Mouse (Mus musculus) spleen, adult 18-20 months (tissue): ENCODE results near the gene Hirip3.
"Not testable (repeated sequence)": the region's sequence is repeated elsewhere in the genome, so short reads cannot be mapped to it uniquely, and the experiment has no call there.

Source experiments
- DNase-seq, 2 experiments: peaks; one replicate each; pipeline ENCODE4 v3.0.0; 2022; ENCODE audit warnings: mixed read lengths in 2 of 2

The Hirip3 gene

GRCm38 (mm10) chr7:126856741-126857420 is 4.9 kb upstream of the Hirip3 start:
- DNase-seq = no peak

DNA sequence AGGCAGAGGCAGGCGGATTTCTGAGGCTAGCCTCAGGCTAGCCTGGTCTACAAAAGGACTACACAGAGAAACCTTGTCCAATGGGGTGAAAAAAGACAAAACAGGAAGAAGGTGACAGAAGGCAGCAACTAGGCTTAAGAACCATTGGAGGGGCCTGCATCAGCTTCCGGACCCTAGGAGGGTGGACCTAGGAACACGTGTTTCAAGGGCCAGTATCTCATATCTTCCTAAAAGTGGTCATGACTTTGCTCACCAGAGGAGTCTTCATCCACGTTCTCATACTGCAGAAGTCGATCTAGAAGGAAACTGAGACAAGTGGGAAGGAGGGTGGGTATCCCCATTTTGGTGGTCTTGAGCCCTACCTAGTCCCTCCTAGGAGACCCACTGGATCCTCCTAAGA is 785 bp upstream of the Hirip3 start:
- DNase-seq = no peak

- peak; percentile 81 to 90 for DNase-seq
Measured at GRCm38 (mm10) chr7:126862147-126862784, 494 bp downstream of the Hirip3 start, which contains the start of gene Ino80e. Gene Ino80e (minus strand): TSS chr7:126862377.

GRCm38 (mm10) chr7:126863791-126864190 is 2.0 kb downstream of the Hirip3 start:
- DNase-seq = no peak

- DNase-seq = no peak
Measured at GRCm38 (mm10) chr7:126867534-126867933, 5.8 kb downstream of the Hirip3 start.

GRCm38 (mm10) chr7:126868003-126868402 is 6.2 kb downstream of the Hirip3 start:
- DNase-seq = no peak

DNA sequence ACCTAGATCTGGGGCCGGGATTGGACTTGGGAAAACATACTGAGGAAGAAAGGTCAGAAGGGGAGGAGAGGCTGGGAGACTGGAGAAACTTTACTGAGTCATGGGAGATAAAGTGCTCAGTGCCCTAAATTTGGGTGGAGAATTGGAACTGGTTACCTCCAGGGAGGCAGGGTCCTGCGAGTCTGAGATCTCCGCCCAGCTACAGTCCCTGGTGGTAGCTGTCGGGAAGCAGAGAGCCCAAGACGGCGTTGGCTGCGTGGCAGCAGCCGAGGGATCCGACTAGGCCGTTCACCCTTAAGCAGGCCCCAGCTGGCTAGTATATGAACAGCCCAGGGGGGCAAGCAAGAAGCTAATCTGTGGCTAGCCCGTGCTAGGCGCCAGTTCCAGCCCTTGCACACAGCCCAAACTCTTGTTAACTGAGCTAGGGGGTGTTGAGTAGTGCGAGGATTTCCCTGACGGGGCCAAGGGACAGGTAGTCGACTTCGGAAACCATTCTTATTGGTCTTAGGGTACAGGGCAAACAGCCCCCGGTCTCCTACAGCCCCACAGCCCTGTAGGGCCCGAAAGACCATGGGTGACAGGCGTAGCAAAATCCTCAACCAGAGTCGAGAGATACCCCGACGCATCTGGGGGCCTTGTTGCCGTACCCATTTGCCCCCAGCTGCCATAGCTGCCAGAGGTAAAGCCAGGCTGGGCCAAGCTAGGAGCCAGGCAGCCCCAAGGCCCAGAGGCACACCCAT is 8.2 kb downstream of the Hirip3 start:
- no peak for DNase-seq

- no peak for DNase-seq
Measured at GRCm38 (mm10) chr7:126870520-126870891, 8.7 kb downstream of the Hirip3 start.

- no peak for DNase-seq
Measured at GRCm38 (mm10) chr7:126877239-126877638, 15.5 kb downstream of the Hirip3 start.

- no peak for DNase-seq
Measured at GRCm38 (mm10) chr7:126881040-126881439, 19.3 kb downstream of the Hirip3 start.

- DNase-seq = no peak
Measured at GRCm38 (mm10) chr7:126883731-126884181, 22.0 kb downstream of the Hirip3 start.

DNA sequence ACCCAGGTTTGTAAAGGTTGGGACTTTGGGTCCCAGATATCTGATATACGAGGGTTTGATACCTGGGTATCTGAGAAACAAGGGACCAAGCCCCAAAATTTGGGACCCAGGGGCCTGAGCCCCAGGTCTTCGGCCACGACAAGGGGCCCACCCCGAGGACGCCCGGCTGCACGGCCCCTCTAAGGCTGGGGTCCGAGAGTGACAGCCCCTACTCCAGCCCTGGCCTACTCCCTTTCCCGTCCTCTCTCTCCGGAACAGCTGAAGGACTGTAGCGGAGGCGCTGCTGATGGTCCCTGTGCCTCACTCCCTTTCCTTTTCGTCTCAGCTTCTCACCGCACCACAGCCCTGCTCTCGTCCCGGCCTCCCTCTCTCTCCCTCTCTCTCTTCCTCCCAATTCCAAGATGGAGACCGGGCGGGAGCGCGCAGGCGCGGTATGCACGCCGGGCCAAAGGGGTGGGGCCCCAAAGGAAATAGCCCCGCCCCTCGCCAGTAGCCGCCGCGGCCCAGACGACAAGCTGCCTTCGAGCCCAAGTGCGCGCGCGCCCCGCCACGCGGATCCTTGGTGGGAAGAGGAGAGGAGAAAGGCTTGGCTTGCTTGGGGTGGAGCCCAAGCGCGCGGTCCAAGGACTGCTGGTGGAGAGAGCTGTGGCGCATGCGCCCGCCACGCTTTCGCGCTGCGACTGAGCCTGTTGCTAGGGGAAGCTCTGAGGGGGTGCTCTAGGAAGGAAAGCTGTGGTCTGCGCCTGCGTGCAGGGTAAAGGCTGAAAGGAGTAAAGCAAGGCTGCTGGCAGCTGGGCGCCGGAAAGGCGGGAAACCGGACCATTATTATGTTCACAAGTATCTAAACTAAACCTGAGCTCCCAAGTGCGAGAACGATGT is 22.8 kb downstream of the Hirip3 start, which contains the start of gene Taok2:
Taok2 (minus strand) TSS at position 418 of the 879 bp plus-strand sequence.
- DNase-seq = peak; percentile 87 to 93

GRCm38 (mm10) chr7:126887281-126887680 is 25.5 kb downstream of the Hirip3 start:
- no peak for DNase-seq

- DNase-seq = no peak
Measured at GRCm38 (mm10) chr7:126888852-126889251, 27.1 kb downstream of the Hirip3 start.

GRCm38 (mm10) chr7:126896912-126897311 is 35.1 kb downstream of the Hirip3 start:
- no peak for DNase-seq

DNA sequence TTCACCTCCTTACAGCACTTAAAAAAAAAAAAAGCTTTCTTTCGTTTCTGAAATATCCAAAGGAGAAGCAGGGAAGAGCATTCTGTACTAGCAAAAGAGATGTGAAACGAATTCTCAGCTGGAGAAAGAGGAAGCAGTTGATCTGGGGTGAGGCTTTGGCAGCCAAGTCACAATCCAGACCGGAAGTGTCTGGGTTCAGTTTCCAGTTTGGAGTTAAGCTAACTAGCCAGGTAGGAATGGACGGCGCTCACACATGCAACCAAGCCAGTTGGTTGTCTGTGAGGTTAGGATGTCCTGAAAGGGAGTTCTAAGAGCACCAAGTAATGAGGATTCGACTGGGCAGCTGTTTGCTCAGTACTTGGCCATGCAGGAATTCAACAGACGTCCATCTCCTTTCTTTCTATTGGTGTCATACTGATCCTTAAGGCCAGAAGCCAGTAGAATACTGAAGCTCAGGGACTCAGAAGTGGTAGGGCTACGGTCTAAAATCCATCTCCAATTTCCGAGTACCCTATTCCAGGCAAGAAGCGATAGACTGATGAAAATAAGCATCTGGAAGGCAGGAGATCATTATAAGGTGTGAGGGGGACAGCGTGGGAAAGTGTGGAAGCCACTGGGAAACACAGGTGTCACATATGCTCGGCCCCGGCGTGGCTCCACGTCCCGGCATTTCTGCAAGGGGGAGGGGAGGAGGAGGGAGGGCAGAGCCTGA is 35.8 kb downstream of the Hirip3 start:
- peak; percentile 10 to 27 for DNase-seq

- DNase-seq = peak; percentile 92 to 99
Measured at GRCm38 (mm10) chr7:126898102-126898990, 36.6 kb downstream of the Hirip3 start.

DNA sequence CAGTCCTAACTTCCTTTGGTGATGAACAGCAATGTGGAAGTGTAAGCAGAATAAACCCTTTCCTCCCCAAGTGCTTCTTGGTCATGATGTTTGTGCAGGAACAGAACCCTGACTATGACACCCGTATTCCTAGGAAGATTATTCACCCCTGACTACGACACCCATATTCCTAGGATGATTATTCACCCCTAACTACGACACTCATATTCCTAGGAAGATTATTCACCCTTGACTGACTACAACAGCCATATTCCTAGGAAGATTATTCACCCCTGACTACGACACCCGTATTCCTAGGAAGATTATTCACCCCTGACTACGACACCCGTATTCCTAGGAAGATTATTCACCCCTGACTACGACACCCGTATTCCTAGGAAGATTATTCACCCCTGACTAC is 38.0 kb downstream of the Hirip3 start:
- DNase-seq = not testable (repeated sequence)

- DNase-seq = no peak
Measured at GRCm38 (mm10) chr7:126905590-126905989, 43.8 kb downstream of the Hirip3 start.

DNA sequence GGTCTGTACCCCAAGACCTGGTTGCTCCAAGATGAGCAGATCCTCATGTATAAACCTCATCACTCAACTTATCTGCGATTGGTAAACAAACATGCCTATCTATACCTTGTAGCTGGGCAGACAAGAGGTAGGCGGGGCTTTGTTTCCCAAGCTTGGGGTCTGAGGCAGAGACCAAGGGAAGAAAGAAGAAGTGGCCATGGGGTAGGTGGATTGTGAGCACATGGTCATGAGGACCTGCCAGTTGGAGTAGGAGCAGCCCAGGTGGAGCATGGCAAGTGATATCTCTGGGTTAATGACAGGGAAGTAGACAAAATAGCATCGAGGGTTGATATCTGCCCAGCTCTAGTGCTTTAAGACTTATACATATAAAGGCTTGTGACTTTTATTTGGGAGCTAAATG is 53.1 kb downstream of the Hirip3 start:
- DNase-seq = no peak
